Mouse (Mus musculus): ENCODE measurements around the gene Sorcs2. TPM values are rescaled to one million over a fixed set of nuclear protein-coding genes. Genes with fewer than 3 reads are reported as not detected.

Gene Sorcs2
- polyA plus RNA-seq, 1 experiment: not detected

DNA sequence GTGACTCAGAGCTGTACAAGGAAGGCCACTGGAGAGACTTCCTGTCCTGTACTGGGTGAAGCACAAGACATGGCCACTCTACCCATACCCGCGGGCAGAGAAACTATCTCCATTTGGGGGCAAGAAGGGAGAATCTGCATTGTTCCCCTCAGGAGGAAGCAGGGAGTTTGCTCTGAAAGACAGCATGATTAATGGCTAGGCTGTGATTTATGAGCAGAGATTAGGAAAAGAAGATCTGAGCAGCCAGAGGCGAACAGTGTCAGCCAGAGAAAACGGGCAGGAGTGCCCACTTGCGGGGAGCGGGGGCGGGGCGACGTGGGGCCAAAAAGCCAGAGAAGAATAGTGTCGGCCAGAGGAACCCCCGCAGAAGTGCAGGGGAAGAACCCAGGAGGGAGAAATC is 29.9 kb upstream of the Sorcs2 start:
- no peak overlapping the region for H3K4me3 ChIP-seq (ENCODE audit: insufficient read depth, low read depth, low read length)
- WGBS: 61% methylated on average over 11 of the region's 11 CpGs
- no peak overlapping the region for H3K27ac ChIP-seq (ENCODE audit: insufficient read depth, low read depth, low read length)
- no peaks in the 10 kb centered on the region; the same call in 1 of the 2 replicates for H3K4me1 ChIP-seq (ENCODE audit: control insufficient read depth, insufficient read depth, low read length)
- no peak for TF ChIP-seq POLR2A (IDR thresholded peaks at IDR 0.05; ENCODE audit: insufficient read depth, low read depth, low read length)
- no peak for TF ChIP-seq CTCF (IDR thresholded peaks at IDR 0.05; ENCODE audit: insufficient read depth, low read depth, low read length)

DNA sequence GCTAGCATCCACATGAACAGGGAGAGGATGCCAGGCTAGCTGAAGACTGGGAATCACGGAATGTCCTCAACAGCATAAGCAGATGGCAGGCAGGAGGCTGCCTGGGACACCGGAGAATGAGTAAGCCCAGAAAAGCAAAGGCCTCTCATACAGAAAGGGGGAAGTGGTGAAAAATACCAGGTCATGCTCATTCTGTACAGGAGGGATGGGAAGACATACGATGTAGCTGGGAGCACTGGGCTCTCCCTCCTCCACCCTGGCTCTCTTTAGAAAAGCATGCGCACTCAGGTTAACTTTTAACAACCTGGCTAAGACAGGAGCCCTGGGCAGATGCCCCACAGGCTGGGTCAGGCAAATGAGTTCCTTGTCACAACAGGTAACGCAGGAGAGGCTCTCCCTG is 28.5 kb upstream of the Sorcs2 start:
- TF ChIP-seq POLR2A (IDR thresholded peaks at IDR 0.05; ENCODE audit: insufficient read depth, low read depth, low read length): no peak
- TF ChIP-seq CTCF (IDR thresholded peaks at IDR 0.05; ENCODE audit: insufficient read depth, low read depth, low read length): no peak
- 81% methylated on average over 5 of the region's 5 CpGs for WGBS
- Histone ChIP-seq H3K4me3 (ENCODE audit: insufficient read depth, low read depth, low read length) (no peak overlapping the region), H3K27ac (ENCODE audit: insufficient read depth, low read depth, low read length) (no peak overlapping the region), H3K4me1 (ENCODE audit: control insufficient read depth, insufficient read depth, low read length) (no peaks in the 10 kb centered on the region; the same call in 1 of the 2 replicates)

DNA sequence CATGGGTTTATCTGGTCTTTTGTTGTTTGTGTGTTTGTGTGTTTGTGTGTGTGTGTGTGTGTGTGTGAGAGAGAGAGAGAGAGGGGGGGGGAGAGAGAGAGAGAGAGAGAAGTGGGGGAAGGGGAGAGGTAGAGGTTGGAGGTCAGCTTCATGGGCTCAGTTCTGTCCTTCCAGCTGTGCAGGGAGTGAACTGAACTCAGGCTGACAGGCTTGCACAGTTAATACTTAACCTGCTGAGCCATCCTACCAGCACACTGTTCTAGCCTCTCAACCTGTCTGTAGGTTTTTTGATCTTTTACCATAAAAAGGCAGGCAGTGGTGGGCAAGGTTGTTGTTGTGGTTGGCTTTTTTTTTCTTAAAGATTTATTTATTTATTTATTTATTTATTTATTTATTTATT is 26.7 kb upstream of the Sorcs2 start:
- H3K4me3 ChIP-seq (ENCODE audit: insufficient read depth, low read depth, low read length): no peak overlapping the region
- no peak overlapping the region for H3K27ac ChIP-seq (ENCODE audit: insufficient read depth, low read depth, low read length)
- TF ChIP-seq CTCF (IDR thresholded peaks at IDR 0.05; ENCODE audit: insufficient read depth, low read depth, low read length) (no peak), POLR2A (IDR thresholded peaks at IDR 0.05; ENCODE audit: insufficient read depth, low read depth, low read length) (no peak)
- peaks cover 4% of the 10 kb centered on the region; the same call in 1 of the 2 replicates for H3K4me1 ChIP-seq (ENCODE audit: control insufficient read depth, insufficient read depth, low read length)

DNA sequence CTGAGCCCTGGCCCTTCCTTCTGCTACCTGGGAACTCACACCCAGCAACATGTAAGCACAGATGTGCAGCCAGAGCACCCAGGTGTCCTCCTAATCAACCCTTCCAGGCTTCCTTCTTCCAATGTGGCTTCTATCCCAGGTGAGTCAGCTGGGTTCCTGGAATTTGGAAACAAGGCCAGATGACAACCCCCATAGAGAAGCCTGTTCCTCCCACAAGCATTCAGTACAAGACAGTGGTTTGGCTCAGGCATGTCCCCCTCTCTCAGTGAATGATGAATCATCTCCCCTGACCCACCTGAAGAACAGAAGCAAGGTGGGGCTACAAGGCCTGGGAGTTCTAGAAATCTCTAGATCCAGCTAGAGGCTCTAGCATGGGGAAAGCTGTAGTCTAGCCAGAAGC is 24.8 kb upstream of the Sorcs2 start:
- Histone ChIP-seq H3K4me3 (ENCODE audit: insufficient read depth, low read depth, low read length) (no peak overlapping the region), H3K27ac (ENCODE audit: insufficient read depth, low read depth, low read length) (no peak overlapping the region), H3K4me1 (ENCODE audit: control insufficient read depth, insufficient read depth, low read length) (peaks cover 7% of the 10 kb centered on the region)
- no peak for TF ChIP-seq CTCF (IDR thresholded peaks at IDR 0.05; ENCODE audit: insufficient read depth, low read depth, low read length)
- no peak for TF ChIP-seq POLR2A (IDR thresholded peaks at IDR 0.05; ENCODE audit: insufficient read depth, low read depth, low read length)

DNA sequence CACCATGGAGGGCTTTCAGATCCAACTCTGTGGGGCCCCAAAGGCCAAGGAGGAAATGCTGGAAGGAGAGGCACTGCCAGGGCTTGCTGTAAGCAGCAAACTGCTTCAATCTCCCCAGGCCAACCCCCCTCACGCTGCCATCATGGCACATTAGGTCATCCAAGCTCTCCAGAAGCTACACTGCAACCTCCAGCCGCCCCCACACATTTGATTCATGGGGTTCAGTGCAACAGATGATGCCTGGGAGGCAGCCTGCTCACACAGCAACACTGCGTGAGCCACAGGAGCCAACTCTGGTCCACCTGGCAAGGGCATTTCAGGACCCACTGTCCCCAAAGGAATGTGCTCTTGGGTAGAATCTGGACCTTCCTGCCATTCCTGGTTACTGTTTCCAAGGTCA is 21.9 kb upstream of the Sorcs2 start:
- 53% methylated on average over 3 of the region's 3 CpGs for WGBS
- TF ChIP-seq CTCF (IDR thresholded peaks at IDR 0.05; ENCODE audit: insufficient read depth, low read depth, low read length) (no peak), POLR2A (IDR thresholded peaks at IDR 0.05; ENCODE audit: insufficient read depth, low read depth, low read length) (no peak)

GRCm38 (mm10) chr5:36414712-36415331 is 16.9 kb upstream of the Sorcs2 start:
- no peak overlapping the region for H3K27ac ChIP-seq (ENCODE audit: insufficient read depth, low read depth, low read length)
- H3K4me1 ChIP-seq (ENCODE audit: control insufficient read depth, insufficient read depth, low read length): peaks cover 14% of the 10 kb centered on the region
- no peak overlapping the region for H3K4me3 ChIP-seq (ENCODE audit: insufficient read depth, low read depth, low read length)
- TF ChIP-seq POLR2A (IDR thresholded peaks at IDR 0.05; ENCODE audit: insufficient read depth, low read depth, low read length): no peak
- TF ChIP-seq CTCF (IDR thresholded peaks at IDR 0.05; ENCODE audit: insufficient read depth, low read depth, low read length): no peak
- 74% methylated on average over 6 of the region's 6 CpGs for WGBS

More for the DNA sequence above, 21.9 kb upstream of the Sorcs2 start:
- no peak overlapping the region for H3K4me3 ChIP-seq (ENCODE audit: insufficient read depth, low read depth, low read length)
- H3K4me1 ChIP-seq (ENCODE audit: control insufficient read depth, insufficient read depth, low read length): peaks cover 12% of the 10 kb centered on the region
- no peak overlapping the region for H3K27ac ChIP-seq (ENCODE audit: insufficient read depth, low read depth, low read length)

DNA sequence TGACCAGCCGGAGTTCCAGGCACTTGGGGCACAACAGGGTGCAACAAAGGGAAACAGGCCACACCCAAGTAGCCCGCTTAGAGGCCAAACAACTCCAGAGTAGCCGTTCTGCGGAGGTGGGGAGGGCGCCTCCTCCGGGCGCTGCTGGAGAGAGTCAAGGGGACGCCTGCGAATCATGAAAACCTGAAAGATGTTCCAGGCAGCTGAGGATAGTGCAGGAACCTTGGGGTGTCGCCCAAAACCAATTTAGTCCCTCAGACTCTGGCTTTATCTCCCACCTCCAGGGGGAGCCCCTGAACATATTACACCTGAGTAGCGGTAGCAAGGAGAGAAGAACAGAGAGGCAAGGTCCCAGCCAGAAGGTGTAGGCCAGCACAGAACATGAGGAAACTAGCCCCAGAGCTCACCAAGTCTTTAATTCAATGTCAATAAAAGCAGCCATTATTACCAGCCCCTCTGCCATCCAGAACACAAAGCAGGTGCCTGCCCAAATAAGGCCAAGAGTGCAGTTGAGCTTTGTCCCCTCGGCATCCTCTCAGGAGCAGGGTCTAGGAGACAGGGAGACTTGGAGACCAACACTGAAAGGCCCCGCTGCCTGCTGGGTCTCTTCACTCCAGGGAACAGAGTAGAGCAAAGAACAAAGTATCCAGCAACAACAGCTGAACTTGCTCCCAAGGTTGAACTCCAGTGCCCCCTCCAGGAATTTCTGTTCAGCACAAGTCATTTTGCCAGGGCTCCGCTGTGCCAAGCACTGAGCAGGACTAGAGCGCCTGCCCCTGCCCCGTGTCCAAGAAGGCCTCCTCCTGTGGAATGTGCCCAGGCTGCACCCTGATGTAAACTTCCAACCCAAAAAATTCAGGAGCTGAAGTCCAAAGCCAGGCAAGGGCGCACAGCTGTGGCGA is 775 bp upstream of the Sorcs2 start:
- TF ChIP-seq POLR2A (IDR thresholded peaks at IDR 0.05; ENCODE audit: insufficient read depth, low read depth, low read length) (no peak), CTCF (IDR thresholded peaks at IDR 0.05; ENCODE audit: insufficient read depth, low read depth, low read length) (no peak; the same call in 1 of the 2 replicates)
- WGBS: 9% methylated on average over 18 of the region's 18 CpGs
- H3K4me3 ChIP-seq (ENCODE audit: insufficient read depth, low read depth, low read length): no peak overlapping the region
- H3K4me1 ChIP-seq (ENCODE audit: control insufficient read depth, insufficient read depth, low read length): peaks cover 24% of the 10 kb centered on the region
- no peak overlapping the region for H3K27ac ChIP-seq (ENCODE audit: insufficient read depth, low read depth, low read length)

DNA sequence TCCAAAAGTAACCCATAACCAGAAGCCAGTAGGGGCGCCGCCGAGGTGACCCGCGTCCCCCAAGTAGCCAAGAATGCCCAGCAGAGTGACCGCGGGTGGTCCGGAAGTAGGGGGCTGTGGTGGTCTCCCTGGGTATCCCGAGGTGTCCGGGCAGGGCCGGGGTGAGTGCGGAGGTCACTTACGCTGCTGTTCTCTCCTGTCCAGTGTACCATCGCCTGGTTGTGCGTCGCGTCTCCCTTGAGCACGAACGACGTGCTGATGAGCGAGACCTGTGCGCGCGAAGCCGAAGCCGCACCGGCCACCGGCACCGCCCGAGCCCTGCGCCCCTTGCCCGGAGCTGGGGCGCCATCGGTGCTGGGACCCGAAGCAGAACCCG is 567 bp downstream of the Sorcs2 start:
- Histone ChIP-seq H3K4me3 (ENCODE audit: insufficient read depth, low read depth, low read length) (peak overlapping the region; percentile 88), H3K27ac (ENCODE audit: insufficient read depth, low read depth, low read length) (peak overlapping the region; percentile 5; the same call in 1 of the 2 replicates), H3K4me1 (ENCODE audit: control insufficient read depth, insufficient read depth, low read length) (peaks cover 34% of the 10 kb centered on the region)
- WGBS: 1% methylated on average over 36 of the region's 36 CpGs
- TF ChIP-seq CTCF (IDR thresholded peaks at IDR 0.05; ENCODE audit: insufficient read depth, low read depth, low read length) (0 out of 2 replicates have a peak, but pooled peaks have one; percentile 7), POLR2A (IDR thresholded peaks at IDR 0.05; ENCODE audit: insufficient read depth, low read depth, low read length) (no peak)

All from olfactory bulb, adult 2 months (tissue).